Mouse (Mus musculus): Measurements from ENCODE around the gene Rdh9.

DNA sequence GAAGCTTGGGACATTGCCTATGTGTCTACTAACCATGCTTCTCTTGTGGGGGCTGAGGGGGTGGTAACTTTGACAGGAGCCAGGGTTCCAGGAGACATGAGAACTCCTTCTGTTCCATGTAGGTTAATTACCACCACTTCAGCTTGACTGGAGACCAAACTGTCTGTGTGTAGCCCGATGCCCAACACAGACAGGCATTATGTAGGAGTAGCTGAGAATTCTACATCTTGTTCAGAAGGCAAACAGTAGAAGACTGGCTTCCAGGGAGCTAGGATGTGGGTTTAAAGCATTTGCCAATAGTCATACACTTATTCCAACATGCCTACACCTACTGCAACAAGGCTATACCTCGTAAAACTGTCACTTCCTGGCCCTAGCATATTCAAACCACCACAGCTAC lies 62.4 kb downstream of the Rdh9 start:
- TF ChIP-seq TAL1 (IDR thresholded peaks at IDR 0.05; ENCODE audit: low read length) (no peak), GATA1 (IDR thresholded peaks at IDR 0.05; ENCODE audit: low read length) (no peak)
